Mouse (Mus musculus) erythroid progenitor cell, adult 5-6 weeks (primary cell): ENCODE results near the gene Olfr491. TPM values are rescaled to one million over a fixed set of nuclear protein-coding genes. Genes with fewer than 3 reads are reported as not detected.

ENCODE experiments used
- ATAC-seq: replicated peaks from 2 replicates; pipeline ENCODE4 v1.8.0; 2016; ENCODE audit warnings: moderate number of reproducible peaks, mild to moderate bottlenecking, moderate TSS enrichment, inconsistent platforms; ENCODE audit not compliant: poor library complexity, low FRiP score, severe bottlenecking
- total RNA-seq, 2 experiments: library from RNA; stranded (forward) in 1 of 2; stranded (reverse) in 1 of 2; fragments of 150-400 nt in 1 of 2; fragments of 186-747, 209-891 nt in 1 of 2; gene quantifications; 2 replicates each; pipeline versions ENCODE4 v1.2.3 to v1.2.4; 2015 to 2017; ENCODE audit warnings: low replicate concordance in 2 of 2

Olfr491 gene
- total RNA-seq (2015; ENCODE audit: low replicate concordance): not detected in 2 replicates
- not detected in 2 replicates for total RNA-seq (2017; ENCODE audit: low replicate concordance)

- no peak for ATAC-seq
Observed at GRCm38 (mm10) chr7:108313151-108313550, at the start of gene Olfr491. Gene Olfr491 (plus strand): TSS chr7:108313451.

DNA sequence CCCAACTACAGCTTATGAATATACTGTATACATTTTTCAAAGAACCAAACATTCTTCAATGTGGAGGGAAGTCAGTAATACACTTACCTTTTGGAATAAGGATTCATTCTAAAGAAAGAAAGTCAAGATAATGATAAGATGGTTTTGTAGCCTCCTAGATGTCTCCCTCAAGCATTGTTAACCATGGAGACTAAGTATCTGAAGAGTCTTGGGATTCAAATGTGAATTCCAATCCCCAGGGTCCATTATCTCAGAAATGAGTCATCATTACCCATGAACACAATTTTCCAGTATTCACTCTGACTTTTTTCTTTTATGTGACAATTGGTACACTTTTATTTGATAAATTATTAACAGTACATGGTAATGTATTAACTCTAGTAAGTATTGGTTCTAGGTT is 24.4 kb upstream of the Olfr491 start, which contains the start of gene Olfr490:
Olfr490 (minus strand) TSS at position 101 of the 400 bp plus-strand sequence.
- no peak for ATAC-seq

DNA sequence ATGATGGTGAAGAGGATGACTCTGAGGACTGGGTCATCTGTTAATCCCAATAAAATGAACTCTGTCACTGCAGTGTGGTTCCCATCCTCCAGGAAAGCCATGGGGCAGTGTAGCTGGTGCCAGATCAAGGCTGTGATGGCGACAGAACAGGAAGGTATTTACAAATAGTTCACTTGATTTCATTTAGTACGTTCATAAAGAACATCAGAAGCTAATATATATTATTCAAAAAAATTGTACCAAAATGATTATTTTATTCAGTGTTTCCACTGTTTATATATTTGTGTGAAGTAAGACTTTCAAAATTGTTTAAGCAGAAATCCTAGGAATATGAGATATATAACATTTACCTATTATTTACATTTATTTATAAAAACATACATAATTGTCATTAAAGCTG is 10.3 kb downstream of the Olfr491 start, which contains the start of gene Olfr492:
Olfr492 (minus strand) TSS at position 101 of the 400 bp plus-strand sequence.
- no peak for ATAC-seq

DNA sequence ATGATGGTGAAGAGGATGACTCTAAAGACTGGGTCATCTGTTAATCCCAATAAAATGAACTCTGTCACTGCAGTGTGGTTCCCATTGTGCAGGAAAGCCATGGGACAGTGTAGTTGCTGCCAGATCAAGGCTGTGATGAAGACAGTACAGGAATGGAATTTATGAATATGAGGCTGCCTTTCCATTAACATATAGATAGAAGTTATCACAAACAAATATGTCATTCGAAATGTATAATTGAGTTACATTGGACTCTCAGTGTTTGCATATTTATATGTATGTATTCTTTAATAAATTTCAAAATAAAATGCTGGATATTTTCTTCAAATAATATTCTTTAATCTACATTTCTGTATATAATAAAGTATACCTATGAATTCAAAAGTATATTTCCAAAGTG is 33.6 kb downstream of the Olfr491 start, which contains the start of gene Olfr493:
Olfr493 (minus strand) TSS at position 101 of the 400 bp plus-strand sequence.
- ATAC-seq: no peak

- no peak for ATAC-seq
Observed at GRCm38 (mm10) chr7:108365035-108365434, 51.8 kb downstream of the Olfr491 start, which contains the start of gene Olfr494. Gene Olfr494 (plus strand): TSS chr7:108365335.

Other genes with a start within 250 kb of the Olfr491 start
- gene Olfr480, start 246.1 kb upstream of the Olfr491 start, total RNA-seq (2015; ENCODE audit: low replicate concordance): not detected in 2 replicates
- not detected in 2 replicates for gene Olfr480, start 246.1 kb upstream of the Olfr491 start, total RNA-seq (2017; ENCODE audit: low replicate concordance)
- gene Olfr481, start 233.6 kb upstream of the Olfr491 start, total RNA-seq (2015; ENCODE audit: low replicate concordance): not detected in 2 replicates
- gene Olfr481, start 233.6 kb upstream of the Olfr491 start, total RNA-seq (2017; ENCODE audit: low replicate concordance): not detected in 2 replicates
- gene Olfr482, start 215.9 kb upstream of the Olfr491 start, total RNA-seq (2015; ENCODE audit: low replicate concordance): not detected in 2 replicates
- gene Olfr482, start 215.9 kb upstream of the Olfr491 start, total RNA-seq (2017; ENCODE audit: low replicate concordance): not detected in 2 replicates
- gene Olfr483, start 212.6 kb upstream of the Olfr491 start, total RNA-seq (2015; ENCODE audit: low replicate concordance): not detected in 2 replicates
- gene Olfr483, start 212.6 kb upstream of the Olfr491 start, total RNA-seq (2017; ENCODE audit: low replicate concordance): not detected in 2 replicates
- not detected in 2 replicates for gene Olfr484, start 186.0 kb upstream of the Olfr491 start, total RNA-seq (2015; ENCODE audit: low replicate concordance)
- gene Olfr484, start 186.0 kb upstream of the Olfr491 start, total RNA-seq (2017; ENCODE audit: low replicate concordance): not detected in 2 replicates
- not detected in 2 replicates for gene Olfr485, start 153.6 kb upstream of the Olfr491 start, total RNA-seq (2015; ENCODE audit: low replicate concordance)
- not detected in 2 replicates for gene Olfr485, start 153.6 kb upstream of the Olfr491 start, total RNA-seq (2017; ENCODE audit: low replicate concordance)
- gene Olfr486, start 140.7 kb upstream of the Olfr491 start, total RNA-seq (2015; ENCODE audit: low replicate concordance): not detected in 2 replicates
- not detected in 2 replicates for gene Olfr486, start 140.7 kb upstream of the Olfr491 start, total RNA-seq (2017; ENCODE audit: low replicate concordance)
- not detected in 2 replicates for gene Olfr487, start 98.8 kb upstream of the Olfr491 start, total RNA-seq (2015; ENCODE audit: low replicate concordance)
- not detected in 2 replicates for gene Olfr487, start 98.8 kb upstream of the Olfr491 start, total RNA-seq (2017; ENCODE audit: low replicate concordance)
- not detected in 2 replicates for gene Olfr488, start 55.1 kb upstream of the Olfr491 start, total RNA-seq (2015; ENCODE audit: low replicate concordance)
- gene Olfr488, start 55.1 kb upstream of the Olfr491 start, total RNA-seq (2017; ENCODE audit: low replicate concordance): not detected in 2 replicates
- not detected in 2 replicates for gene Olfr490, start 24.5 kb upstream of the Olfr491 start, total RNA-seq (2015; ENCODE audit: low replicate concordance)
- gene Olfr490, start 24.5 kb upstream of the Olfr491 start, total RNA-seq (2017; ENCODE audit: low replicate concordance): not detected in 2 replicates
- gene Olfr492, start 10.2 kb downstream of the Olfr491 start, total RNA-seq (2015; ENCODE audit: low replicate concordance): not detected in 2 replicates
- not detected in 2 replicates for gene Olfr492, start 10.2 kb downstream of the Olfr491 start, total RNA-seq (2017; ENCODE audit: low replicate concordance)
- gene Olfr493, start 33.5 kb downstream of the Olfr491 start, total RNA-seq (2015; ENCODE audit: low replicate concordance): not detected in 2 replicates
- gene Olfr493, start 33.5 kb downstream of the Olfr491 start, total RNA-seq (2017; ENCODE audit: low replicate concordance): not detected in 2 replicates
- gene Olfr494, start 51.9 kb downstream of the Olfr491 start, total RNA-seq (2015; ENCODE audit: low replicate concordance): not detected in 2 replicates
- gene Olfr494, start 51.9 kb downstream of the Olfr491 start, total RNA-seq (2017; ENCODE audit: low replicate concordance): not detected in 2 replicates
- gene Olfr495, start 79.7 kb downstream of the Olfr491 start, total RNA-seq (2015; ENCODE audit: low replicate concordance): not detected in 2 replicates
- gene Olfr495, start 79.7 kb downstream of the Olfr491 start, total RNA-seq (2017; ENCODE audit: low replicate concordance): not detected in 2 replicates
- not detected in 2 replicates for gene Olfr497, start 107.0 kb downstream of the Olfr491 start, total RNA-seq (2015; ENCODE audit: low replicate concordance)
- gene Olfr497, start 107.0 kb downstream of the Olfr491 start, total RNA-seq (2017; ENCODE audit: low replicate concordance): not detected in 2 replicates
- gene Olfr498, start 151.9 kb downstream of the Olfr491 start, total RNA-seq (2015; ENCODE audit: low replicate concordance): not detected in 2 replicates
- 0.13 TPM in 1 of 2 replicates, not detected in the other for gene Olfr498, start 151.9 kb downstream of the Olfr491 start, total RNA-seq (2017; ENCODE audit: low replicate concordance)
- gene Olfr502, start 211.6 kb downstream of the Olfr491 start, total RNA-seq (2015; ENCODE audit: low replicate concordance): not detected in 2 replicates
- not detected in 2 replicates for gene Olfr502, start 211.6 kb downstream of the Olfr491 start, total RNA-seq (2017; ENCODE audit: low replicate concordance)
- not detected in 2 replicates for gene Olfr503, start 231.1 kb downstream of the Olfr491 start, total RNA-seq (2015; ENCODE audit: low replicate concordance)
- not detected in 2 replicates for gene Olfr503, start 231.1 kb downstream of the Olfr491 start, total RNA-seq (2017; ENCODE audit: low replicate concordance)